Mouse (Mus musculus): Measurements from ENCODE around the gene Vmn1r42.
"Not testable (repeated sequence)": the region's sequence is repeated elsewhere in the genome, so short reads cannot be mapped to it uniquely, and the experiment has no call there.

Gene Vmn1r42

GRCm38 (mm10) chr6:89876313-89876712 is at the start of gene Vmn1r42, which contains the start of gene Vmn1r43:
TSS of gene Vmn1r42 (minus strand) at chr6:89876413.
TSS of gene Vmn1r43 (minus strand) at chr6:89876413.
- DNase-seq (ENCODE audit: low spot score) = not testable (repeated sequence)

- no peak for DNase-seq (ENCODE audit: low spot score)
Observed at GRCm38 (mm10) chr6:89883812-89884211, 7.6 kb upstream of the Vmn1r42 start.

- DNase-seq (ENCODE audit: low spot score) = no peak
Observed at GRCm38 (mm10) chr6:89883360-89883759, 7.1 kb upstream of the Vmn1r42 start, which contains the start of gene Vmn1r44. TSS of gene Vmn1r44 (plus strand) at chr6:89883660.

GRCm38 (mm10) chr6:89880867-89881266 is 4.7 kb upstream of the Vmn1r42 start:
- no peak for DNase-seq (ENCODE audit: low spot score)

- DNase-seq (ENCODE audit: low spot score) = no peak
Observed at GRCm38 (mm10) chr6:89876963-89877362, 750 bp upstream of the Vmn1r42 start.

- DNase-seq (ENCODE audit: low spot score) = no peak
Observed at GRCm38 (mm10) chr6:89867976-89868375, 8.2 kb downstream of the Vmn1r42 start.

GRCm38 (mm10) chr6:89867276-89867675 is 8.9 kb downstream of the Vmn1r42 start:
- no peak for DNase-seq (ENCODE audit: low spot score)

GRCm38 (mm10) chr6:89863792-89864191 is 12.4 kb downstream of the Vmn1r42 start:
- DNase-seq (ENCODE audit: low spot score) = no peak

GRCm38 (mm10) chr6:89859839-89860238 is 16.4 kb downstream of the Vmn1r42 start:
- no peak for DNase-seq (ENCODE audit: low spot score)

GRCm38 (mm10) chr6:89857552-89857951 is 18.7 kb downstream of the Vmn1r42 start:
- no peak for DNase-seq (ENCODE audit: low spot score)

Measured in MN1 (cell line).